Mouse (Mus musculus): ENCODE data around the gene Aif1. TPM values are rescaled to one million over a fixed set of nuclear protein-coding genes. Genes with fewer than 3 reads are reported as not detected.

Aif1 gene
- polyA plus RNA-seq, 1 experiment, result 420 TPM

- no peak for TF ChIP-seq CTCF (IDR thresholded peaks at IDR 0.05; ENCODE audit: low read depth, low read length)
- TF ChIP-seq POLR2A (IDR thresholded peaks at IDR 0.05; ENCODE audit: borderline replicate concordance, low read depth, low read length), result no peak
- Histone ChIP-seq H3K27ac (ENCODE audit: insufficient read depth, low read depth, low read length) (peak overlapping the region; percentile 89), H3K4me3 (ENCODE audit: insufficient read depth, low read length) (peak overlapping the region; percentile 51), H3K4me1 (ENCODE audit: control insufficient read depth, insufficient read depth, low read length) (peaks cover 47% of the 10 kb centered on the region)
Measured at GRCm38 (mm10) chr17:35209785-35210535, 34.1 kb upstream of the Aif1 start.

- H3K4me3 ChIP-seq (ENCODE audit: insufficient read depth, low read length), result no peak overlapping the region
- peaks cover 32% of the 10 kb centered on the region for H3K4me1 ChIP-seq (ENCODE audit: control insufficient read depth, insufficient read depth, low read length)
- TF ChIP-seq CTCF (IDR thresholded peaks at IDR 0.05; ENCODE audit: low read depth, low read length), result no peak
- TF ChIP-seq POLR2A (IDR thresholded peaks at IDR 0.05; ENCODE audit: borderline replicate concordance, low read depth, low read length), result no peak
- no peak overlapping the region for H3K27ac ChIP-seq (ENCODE audit: insufficient read depth, low read depth, low read length)
Measured at GRCm38 (mm10) chr17:35205380-35205769, 29.5 kb upstream of the Aif1 start.

- H3K27ac ChIP-seq (ENCODE audit: insufficient read depth, low read depth, low read length), result no peak within 1 kb of the TSS
- TF ChIP-seq POLR2A (IDR thresholded peaks at IDR 0.05; ENCODE audit: borderline replicate concordance, low read depth, low read length), result no peak
- no peak within 1 kb of the TSS for H3K4me3 ChIP-seq (ENCODE audit: insufficient read depth, low read length)
- H3K4me1 ChIP-seq (ENCODE audit: control insufficient read depth, insufficient read depth, low read length), result peaks cover 30% of the 10 kb centered on the region
Measured at GRCm38 (mm10) chr17:35204494-35205379, 28.9 kb upstream of the Aif1 start, which contains the start of gene Lta. Gene Lta, minus strand, starts transcription at chr17:35205351.

- TF ChIP-seq POLR2A (IDR thresholded peaks at IDR 0.05; ENCODE audit: borderline replicate concordance, low read depth, low read length) (no peak), CTCF (IDR thresholded peaks at IDR 0.05; ENCODE audit: low read depth, low read length) (no peak)
- Histone ChIP-seq H3K4me1 (ENCODE audit: control insufficient read depth, insufficient read depth, low read length) (peaks cover 17% of the 10 kb centered on the region), H3K4me3 (ENCODE audit: insufficient read depth, low read length) (peak overlapping the region; percentile 81), H3K27ac (ENCODE audit: insufficient read depth, low read depth, low read length) (peak overlapping the region; percentile 68)
Measured at GRCm38 (mm10) chr17:35202442-35202841, 26.6 kb upstream of the Aif1 start.

- H3K4me1 ChIP-seq (ENCODE audit: control insufficient read depth, insufficient read depth, low read length), result peaks cover 17% of the 10 kb centered on the region
- H3K27ac ChIP-seq (ENCODE audit: insufficient read depth, low read depth, low read length), result peak within 1 kb of the TSS; percentile 80
- peak within 1 kb of the TSS; percentile 81 for H3K4me3 ChIP-seq (ENCODE audit: insufficient read depth, low read length)
- TF ChIP-seq CTCF (IDR thresholded peaks at IDR 0.05; ENCODE audit: low read depth, low read length) (no peak), POLR2A (IDR thresholded peaks at IDR 0.05; ENCODE audit: borderline replicate concordance, low read depth, low read length) (peak; percentile 99)
Measured at GRCm38 (mm10) chr17:35201787-35202186, 25.9 kb upstream of the Aif1 start, which contains the start of gene Tnf. Gene Tnf, minus strand, starts transcription at chr17:35202007.

GRCm38 (mm10) chr17:35201128-35201527 lies 25.3 kb upstream of the Aif1 start:
- peak overlapping the region; percentile 81 for H3K4me3 ChIP-seq (ENCODE audit: insufficient read depth, low read length)
- TF ChIP-seq POLR2A (IDR thresholded peaks at IDR 0.05; ENCODE audit: borderline replicate concordance, low read depth, low read length) (no peak), CTCF (IDR thresholded peaks at IDR 0.05; ENCODE audit: low read depth, low read length) (no peak)
- H3K4me1 ChIP-seq (ENCODE audit: control insufficient read depth, insufficient read depth, low read length), result peaks cover 19% of the 10 kb centered on the region
- peak overlapping the region; percentile 80 for H3K27ac ChIP-seq (ENCODE audit: insufficient read depth, low read depth, low read length)

- peak overlapping the region; percentile 81 for H3K4me3 ChIP-seq (ENCODE audit: insufficient read depth, low read length)
Measured at GRCm38 (mm10) chr17:35200398-35200797, 24.5 kb upstream of the Aif1 start.

GRCm38 (mm10) chr17:35198946-35199345 lies 23.1 kb upstream of the Aif1 start:
- Histone ChIP-seq H3K27ac (ENCODE audit: insufficient read depth, low read depth, low read length) (no peak overlapping the region), H3K4me1 (ENCODE audit: control insufficient read depth, insufficient read depth, low read length) (peaks cover 29% of the 10 kb centered on the region), H3K4me3 (ENCODE audit: insufficient read depth, low read length) (no peak overlapping the region; the same call in 1 of the 2 replicates)
- TF ChIP-seq POLR2A (IDR thresholded peaks at IDR 0.05; ENCODE audit: borderline replicate concordance, low read depth, low read length) (no peak), CTCF (IDR thresholded peaks at IDR 0.05; ENCODE audit: low read depth, low read length) (no peak)

More at GRCm38 (mm10) chr17:35200398-35200797, 24.5 kb upstream of the Aif1 start:
- Histone ChIP-seq H3K27ac (ENCODE audit: insufficient read depth, low read depth, low read length) (peak overlapping the region; percentile 80), H3K4me1 (ENCODE audit: control insufficient read depth, insufficient read depth, low read length) (peaks cover 20% of the 10 kb centered on the region)
- TF ChIP-seq POLR2A (IDR thresholded peaks at IDR 0.05; ENCODE audit: borderline replicate concordance, low read depth, low read length) (no peak), CTCF (IDR thresholded peaks at IDR 0.05; ENCODE audit: low read depth, low read length) (no peak)

- TF ChIP-seq POLR2A (IDR thresholded peaks at IDR 0.05; ENCODE audit: borderline replicate concordance, low read depth, low read length), result no peak
- TF ChIP-seq CTCF (IDR thresholded peaks at IDR 0.05; ENCODE audit: low read depth, low read length), result no peak
- Histone ChIP-seq H3K4me1 (ENCODE audit: control insufficient read depth, insufficient read depth, low read length) (peaks cover 34% of the 10 kb centered on the region), H3K27ac (ENCODE audit: insufficient read depth, low read depth, low read length) (no peak overlapping the region), H3K4me3 (ENCODE audit: insufficient read depth, low read length) (no peak overlapping the region)
Measured at GRCm38 (mm10) chr17:35198029-35198428, 22.2 kb upstream of the Aif1 start.
